Mouse (Mus musculus): ENCODE measurements around the gene Ccnb2.
"Not testable (repeated sequence)": the region's sequence is repeated elsewhere in the genome, so short reads cannot be mapped to it uniquely, and the experiment has no call there.

Gene Ccnb2

DNA sequence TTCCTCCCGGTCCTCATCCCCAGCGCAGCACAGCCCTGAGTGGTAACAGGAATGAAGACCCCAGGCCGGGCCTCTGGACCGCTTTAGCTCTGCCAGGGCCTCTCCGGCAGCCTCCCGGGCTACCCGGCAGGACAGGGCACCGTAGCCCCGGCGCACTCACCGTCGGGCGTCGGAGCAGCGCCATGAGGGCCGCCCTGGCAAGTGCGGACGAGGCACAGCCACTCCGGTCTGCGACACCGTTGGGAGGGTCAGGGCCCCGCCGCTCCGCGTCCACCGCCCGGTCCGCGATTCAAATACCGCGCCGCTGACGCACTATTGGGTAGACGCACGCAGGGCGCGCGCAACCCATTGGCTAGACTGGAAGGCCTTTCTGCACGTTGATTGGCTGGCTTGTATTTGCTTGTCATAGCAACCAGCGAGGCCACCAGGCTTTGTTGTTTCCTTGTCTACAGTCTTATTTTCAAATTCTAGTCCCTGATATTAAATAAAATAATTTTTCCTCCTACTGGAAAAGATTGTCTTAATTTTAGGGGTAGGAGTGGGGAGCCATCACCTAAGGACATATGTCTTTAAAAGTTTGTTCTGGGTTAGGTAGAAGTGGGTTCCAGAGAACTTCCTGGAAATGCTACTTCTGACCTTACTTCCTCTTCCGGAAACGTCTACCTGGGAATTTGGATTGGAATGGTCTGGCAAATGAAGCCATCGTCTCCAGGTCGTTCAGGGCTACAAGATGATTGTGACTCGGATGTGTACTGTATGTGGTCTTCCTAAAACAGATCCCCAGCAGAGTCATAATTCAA, at the start of gene Ccnb2:
TSS of gene Ccnb2 (minus strand) at position 291 of the 800 bp plus-strand sequence.
- DNase-seq (ENCODE audit: low read depth, low spot score) = peak; percentile 64

DNA sequence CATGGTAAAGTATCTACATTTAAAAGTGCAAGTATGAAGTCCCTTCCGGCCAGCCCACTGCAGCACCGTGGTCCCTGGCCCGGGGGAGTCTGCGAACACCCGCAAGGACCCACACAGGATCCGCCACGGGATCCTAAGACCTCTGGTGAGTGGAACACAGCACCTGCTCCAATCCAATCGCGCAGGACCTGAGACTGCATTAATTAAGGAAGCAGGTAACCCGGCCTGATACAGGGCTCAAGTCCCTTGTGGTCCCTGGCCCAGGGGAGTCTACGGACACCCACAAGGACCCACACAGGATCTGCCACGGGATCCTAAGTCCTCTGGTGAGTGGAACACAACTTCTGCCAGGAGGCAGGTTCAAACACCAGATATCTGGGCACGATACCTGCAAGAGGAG, 41.7 kb upstream of the Ccnb2 start:
- not testable (repeated sequence) for DNase-seq (ENCODE audit: low read depth, low spot score)

GRCm38 (mm10) chr9:70452371-70452770, 31.0 kb upstream of the Ccnb2 start:
- DNase-seq (ENCODE audit: low read depth, low spot score) = no peak

DNA sequence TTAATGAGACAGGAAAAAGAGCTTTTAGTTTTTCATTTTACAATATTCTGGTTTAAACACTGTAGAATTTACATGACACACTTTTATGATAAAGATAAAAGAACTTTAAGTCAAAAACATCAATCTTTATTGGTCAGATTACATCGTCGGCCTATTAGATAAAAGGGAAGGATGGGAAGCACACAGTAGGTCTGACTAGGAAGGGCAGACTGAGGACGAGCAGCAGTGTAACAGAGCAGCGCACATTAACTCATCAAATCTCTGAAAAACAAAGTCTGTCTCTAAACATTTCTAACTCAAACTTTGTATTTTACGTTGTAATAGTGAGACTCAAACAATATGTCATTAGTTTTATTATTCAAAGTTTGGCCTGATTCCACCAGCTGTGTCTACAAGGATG, 27.7 kb upstream of the Ccnb2 start:
- DNase-seq (ENCODE audit: low read depth, low spot score) = no peak

GRCm38 (mm10) chr9:70439959-70440358, 18.6 kb upstream of the Ccnb2 start:
- no peak for DNase-seq (ENCODE audit: low read depth, low spot score)

- no peak for DNase-seq (ENCODE audit: low read depth, low spot score)
Observed at GRCm38 (mm10) chr9:70422661-70423060, 1.3 kb upstream of the Ccnb2 start.

GRCm38 (mm10) chr9:70416412-70416811, 4.9 kb downstream of the Ccnb2 start:
- DNase-seq (ENCODE audit: low read depth, low spot score) = peak; percentile 58

GRCm38 (mm10) chr9:70413038-70413437, 8.3 kb downstream of the Ccnb2 start:
- no peak for DNase-seq (ENCODE audit: low read depth, low spot score)

GRCm38 (mm10) chr9:70410668-70411067, 10.7 kb downstream of the Ccnb2 start:
- no peak for DNase-seq (ENCODE audit: low read depth, low spot score)

DNA sequence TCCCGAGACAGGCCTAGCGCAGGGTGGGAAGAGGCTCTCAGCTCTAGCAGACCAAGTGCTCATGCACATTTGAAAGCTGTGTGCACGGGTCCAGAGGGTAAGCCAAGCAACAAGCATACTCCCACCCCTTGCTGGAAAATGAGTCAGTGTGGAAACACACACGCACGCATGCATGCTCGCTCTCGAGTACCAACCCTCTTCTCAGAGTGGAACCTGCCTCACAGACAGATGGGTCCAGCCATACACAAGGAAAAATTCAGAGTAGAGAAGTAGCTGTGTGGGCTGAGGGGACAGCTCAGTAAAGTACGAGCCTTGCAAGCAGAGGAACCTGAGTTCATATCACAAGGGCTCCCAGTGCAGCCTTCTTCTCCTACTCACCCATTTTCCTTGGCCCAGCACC, 11.6 kb downstream of the Ccnb2 start:
- DNase-seq (ENCODE audit: low read depth, low spot score) = no peak

- no peak for DNase-seq (ENCODE audit: low read depth, low spot score)
Observed at GRCm38 (mm10) chr9:70408791-70409190, 12.6 kb downstream of the Ccnb2 start.

GRCm38 (mm10) chr9:70406596-70406995, 14.8 kb downstream of the Ccnb2 start:
- no peak for DNase-seq (ENCODE audit: low read depth, low spot score)

- DNase-seq (ENCODE audit: low read depth, low spot score) = no peak
Observed at GRCm38 (mm10) chr9:70401937-70402539, 19.3 kb downstream of the Ccnb2 start.

DNA sequence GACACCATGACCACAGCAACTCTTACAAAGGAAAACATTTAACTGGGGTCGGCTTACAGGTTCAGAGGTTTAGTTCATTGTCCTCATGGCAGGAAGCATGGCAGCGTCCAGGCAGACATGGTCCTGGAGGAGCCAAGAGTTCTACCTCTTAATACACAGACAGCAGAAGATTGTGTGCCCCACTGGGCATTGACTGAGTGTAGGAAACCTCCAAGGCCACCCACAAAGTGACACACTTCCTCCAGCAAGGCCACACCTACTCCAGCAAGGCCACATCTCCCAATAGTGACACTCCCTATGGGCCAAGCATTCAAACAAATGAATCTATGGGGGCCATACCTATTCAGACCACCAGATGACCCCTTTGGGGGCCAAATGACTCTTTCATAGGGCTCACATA, 25.3 kb downstream of the Ccnb2 start:
- DNase-seq (ENCODE audit: low read depth, low spot score) = no peak

- DNase-seq (ENCODE audit: low read depth, low spot score) = no peak
Observed at GRCm38 (mm10) chr9:70395617-70396016, 25.7 kb downstream of the Ccnb2 start.

DNA sequence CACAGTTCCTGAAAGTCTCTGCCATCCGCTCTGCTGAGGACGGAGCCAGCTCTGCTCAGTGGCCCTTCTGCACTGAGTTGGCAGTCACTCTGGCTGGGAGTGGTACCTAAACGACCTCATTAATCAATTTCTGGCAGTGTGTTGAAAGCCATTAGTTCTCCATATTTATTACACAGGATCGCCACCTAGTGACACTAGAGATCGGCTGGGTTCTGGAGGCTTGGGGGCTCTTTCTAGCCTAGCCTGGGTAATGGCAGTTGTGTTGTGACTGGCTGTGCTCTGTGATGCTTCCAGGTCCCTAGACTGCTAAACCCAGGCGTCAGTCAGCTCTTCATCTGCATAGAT, 28.8 kb downstream of the Ccnb2 start:
- DNase-seq (ENCODE audit: low read depth, low spot score) = no peak

DNA sequence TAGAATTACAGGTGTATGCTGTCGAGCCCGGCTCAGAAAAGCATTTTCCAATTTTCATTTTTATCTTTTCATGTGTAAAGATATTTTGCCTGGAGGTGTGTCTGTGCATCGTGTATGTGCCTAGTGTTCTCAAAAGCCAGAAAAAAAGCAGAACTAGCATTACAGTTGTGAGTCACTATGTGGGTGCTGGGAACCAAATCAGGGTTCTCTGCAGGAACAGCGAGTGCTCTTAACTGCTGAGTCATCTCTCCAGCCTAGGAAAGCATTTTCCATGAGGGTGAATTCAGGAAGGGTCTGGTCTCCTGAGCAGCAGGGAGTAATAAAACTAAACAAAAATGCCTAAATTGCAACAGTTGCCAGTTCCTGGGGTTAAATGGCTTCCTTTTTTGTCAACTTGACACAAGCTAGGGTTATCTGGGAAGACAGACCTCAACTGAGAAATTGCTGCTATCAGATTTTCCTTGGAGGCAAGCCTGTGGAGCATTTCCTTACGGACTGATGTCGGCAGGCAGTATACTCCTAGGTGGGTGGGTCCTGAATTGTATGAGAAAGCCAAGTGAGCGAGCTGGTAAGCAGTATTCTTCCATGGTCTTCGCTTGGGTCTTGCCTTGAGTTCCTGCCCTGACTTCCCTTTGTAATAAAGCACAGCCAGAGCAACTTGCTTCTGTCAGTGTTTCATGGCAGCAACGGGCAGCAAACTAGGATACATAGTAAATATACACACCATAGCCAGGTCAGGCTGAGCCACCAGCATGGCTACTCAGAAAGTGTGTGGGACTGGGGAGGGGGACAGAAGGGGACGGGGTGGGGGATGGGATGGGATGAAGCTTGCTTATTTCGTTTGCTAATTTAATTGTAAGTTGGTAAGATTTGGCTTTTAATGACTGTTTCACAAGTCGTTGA, 29.4 kb downstream of the Ccnb2 start:
- DNase-seq (ENCODE audit: low read depth, low spot score) = no peak

- no peak for DNase-seq (ENCODE audit: low read depth, low spot score)
Observed at GRCm38 (mm10) chr9:70391042-70391441, 30.3 kb downstream of the Ccnb2 start.

- no peak for DNase-seq (ENCODE audit: low read depth, low spot score)
Observed at GRCm38 (mm10) chr9:70389548-70389947, 31.8 kb downstream of the Ccnb2 start.

- DNase-seq (ENCODE audit: low read depth, low spot score) = no peak
Observed at GRCm38 (mm10) chr9:70387410-70388119, 33.8 kb downstream of the Ccnb2 start.

GRCm38 (mm10) chr9:70384958-70385728, 36.2 kb downstream of the Ccnb2 start:
- DNase-seq (ENCODE audit: low read depth, low spot score) = no peak
